Mouse (Mus musculus) T-helper 17 cell (primary cell): Measurements from ENCODE around the gene Slc16a10.

Experiments used
- in situ Hi-C, 2 experiments: fragments of 300-600 bp; cut with MboI, MseI; formaldehyde crosslinking; loops; 1 replicate in 1 of 2; 2 replicates in 1 of 2; pipeline ENCODE4 v1.15.1; 2025; ENCODE audit warnings: high pct_unique_total_duplicates in 2 of 2

Gene Slc16a10

DNA sequence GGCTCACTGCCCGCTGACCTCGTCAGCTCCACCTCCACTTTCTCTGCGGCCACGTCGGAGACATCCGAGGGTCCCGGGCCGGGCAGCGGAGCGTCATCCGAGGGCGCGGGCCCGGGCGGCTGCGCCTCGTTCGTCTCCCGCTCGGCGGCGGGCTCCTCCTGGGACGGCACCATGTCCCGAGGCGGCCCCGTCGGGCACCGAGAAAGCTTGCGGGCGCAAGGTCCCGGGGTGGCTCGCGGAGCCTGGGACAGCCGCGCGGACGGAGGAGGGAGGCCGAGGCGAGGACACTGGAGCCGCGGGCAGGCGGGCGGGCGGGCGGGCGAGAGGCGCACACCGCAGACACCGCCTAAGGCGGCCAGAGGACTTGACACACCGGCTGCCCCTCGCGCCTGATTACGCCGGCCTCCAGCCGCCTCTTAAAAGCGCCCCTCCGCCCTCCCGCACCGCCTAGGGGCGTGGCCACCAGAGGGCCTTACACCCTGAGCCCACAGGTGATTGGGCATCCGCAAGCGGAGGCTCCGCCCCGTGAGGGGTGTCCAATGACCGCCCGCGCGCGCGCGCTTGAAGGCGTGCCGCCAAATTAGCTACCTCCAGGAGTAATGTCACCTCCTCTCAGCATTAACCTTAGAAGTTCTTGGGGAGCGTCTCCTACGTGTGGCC, at the start of gene Slc16a10:
TSS of gene Slc16a10 (minus strand) at position 395 of the 660 bp plus-strand sequence.
- in situ Hi-C loops, result no loop called here

- in situ Hi-C loops, result loop anchor here in 1 of 2 experiments (25.0 kb wide), 1 partner anchor 1029 kb away; the partner anchor contains the start of gene Ccn6
Observed at GRCm38 (mm10) chr10:40191338-40191979, 49.4 kb upstream of the Slc16a10 start.

GRCm38 (mm10) chr10:40190871-40191270, 48.8 kb upstream of the Slc16a10 start:
- in situ Hi-C loops, result loop anchor here in 1 of 2 experiments (25.0 kb wide), 1 partner anchor 1029 kb away; the partner anchor contains the start of gene Ccn6

GRCm38 (mm10) chr10:40189689-40190088, 47.6 kb upstream of the Slc16a10 start:
- in situ Hi-C loops, result loop anchor here in 1 of 2 experiments (10.0 to 25.0 kb wide), 2 partner anchors 55 to 1027 kb away; partner anchors contain the start of gene Ccn6

DNA sequence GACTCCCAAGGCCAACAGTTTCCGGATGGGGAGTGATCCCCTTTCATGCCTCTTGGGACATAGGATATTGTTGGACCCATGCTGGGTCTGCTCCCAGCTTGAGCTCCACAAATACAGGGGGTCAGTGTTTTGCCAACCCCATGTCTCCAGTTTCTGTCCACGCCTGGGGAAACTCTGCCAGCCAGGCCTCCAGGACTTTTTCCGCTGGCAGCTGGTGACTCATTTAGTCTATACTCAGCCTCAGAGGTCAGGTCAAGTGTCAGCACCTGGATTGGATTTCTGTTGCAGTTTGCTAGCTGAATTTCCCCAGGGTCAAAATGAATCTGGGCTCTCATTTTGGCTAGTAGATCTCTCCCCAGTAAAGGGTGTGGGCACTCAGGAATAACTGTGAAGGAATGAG, 46.8 kb upstream of the Slc16a10 start:
- in situ Hi-C loops, result loop anchor here in 1 of 2 experiments (10.0 to 25.0 kb wide), 2 partner anchors 54 to 1027 kb away; partner anchors contain the start of gene Ccn6

DNA sequence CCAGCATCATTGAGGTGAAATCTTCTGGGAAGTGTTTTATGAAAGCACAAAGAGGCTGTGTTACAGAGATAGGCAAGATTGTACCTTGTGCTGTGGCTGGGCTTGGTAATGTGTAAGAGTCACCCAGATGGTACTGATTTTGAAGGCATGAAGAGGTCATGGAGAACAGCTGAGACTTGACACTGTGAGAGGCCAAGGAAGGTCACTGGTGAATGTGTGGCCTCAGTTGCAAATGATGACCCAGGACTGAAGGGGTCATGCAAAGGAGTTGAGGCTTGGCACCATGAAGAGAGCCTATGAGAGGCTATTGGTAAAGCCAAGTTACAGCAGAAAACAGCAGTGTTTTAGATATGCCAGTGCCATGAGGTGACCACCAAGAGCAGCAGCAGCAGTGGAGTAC, 43.9 kb upstream of the Slc16a10 start:
- in situ Hi-C loops, result loop anchor here in 1 of 2 experiments (10.0 to 25.0 kb wide), 2 partner anchors 51 to 1024 kb away; partner anchors contain the start of gene Ccn6

- in situ Hi-C loops, result loop anchor here in 1 of 2 experiments (10.0 to 25.0 kb wide), 2 partner anchors 45 to 1018 kb away; partner anchors contain the start of gene Ccn6
Observed at GRCm38 (mm10) chr10:40180011-40180410, 38.0 kb upstream of the Slc16a10 start.

DNA sequence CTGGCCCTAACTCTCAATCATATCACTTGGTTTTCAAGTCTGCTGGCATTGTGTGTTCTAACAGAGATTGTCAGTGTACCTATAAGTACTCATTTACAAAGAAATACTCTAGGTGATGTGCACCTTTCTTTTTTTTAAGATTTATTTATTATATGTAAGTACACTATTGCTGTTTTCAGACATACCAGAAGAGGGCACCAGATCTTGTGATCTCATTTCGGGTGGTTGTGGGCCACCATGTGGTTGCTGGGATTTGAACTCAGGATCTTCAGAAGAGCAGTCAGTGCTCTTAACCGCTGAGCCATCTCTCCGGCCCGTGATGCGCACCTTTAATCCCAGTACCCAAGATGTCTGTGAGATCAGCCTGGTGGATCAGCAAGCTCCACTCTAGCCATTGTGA, 37.1 kb upstream of the Slc16a10 start:
- in situ Hi-C loops, result loop anchor here in 1 of 2 experiments (25.0 kb wide), 1 partner anchor 1017 kb away; the partner anchor contains the start of gene Ccn6

- in situ Hi-C loops, result loop anchor here in 1 of 2 experiments (25.0 kb wide), 1 partner anchor 1015 kb away; the partner anchor contains the start of gene Ccn6
Observed at GRCm38 (mm10) chr10:40177323-40177962, 35.4 kb upstream of the Slc16a10 start.

- in situ Hi-C loops, result no loop called here
Observed at GRCm38 (mm10) chr10:40172136-40172535, 30.1 kb upstream of the Slc16a10 start.

DNA sequence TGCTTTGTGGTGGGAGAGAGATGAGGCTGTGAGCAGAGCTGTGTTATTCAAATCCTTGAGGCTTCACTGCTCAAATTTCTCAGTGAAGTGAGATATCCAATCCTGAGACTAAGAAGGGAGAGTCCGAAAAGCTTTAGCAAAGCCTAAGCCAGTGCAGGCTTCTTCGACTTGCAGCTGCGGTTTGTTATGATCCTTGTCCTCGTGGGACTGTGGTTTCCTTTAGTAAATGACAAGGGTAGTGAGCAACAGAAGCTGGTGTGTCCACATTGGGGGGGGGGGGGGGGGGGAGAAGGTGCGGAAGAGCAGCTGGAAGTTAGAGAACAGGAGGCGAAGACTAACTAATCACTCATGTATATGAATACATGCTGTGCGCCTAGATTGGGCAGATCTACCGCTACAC, 29.2 kb upstream of the Slc16a10 start:
- in situ Hi-C loops, result no loop called here

- in situ Hi-C loops, result no loop called here
Observed at GRCm38 (mm10) chr10:40170141-40170558, 28.1 kb upstream of the Slc16a10 start.

GRCm38 (mm10) chr10:40169566-40169965, 27.5 kb upstream of the Slc16a10 start:
- in situ Hi-C loops, result no loop called here

DNA sequence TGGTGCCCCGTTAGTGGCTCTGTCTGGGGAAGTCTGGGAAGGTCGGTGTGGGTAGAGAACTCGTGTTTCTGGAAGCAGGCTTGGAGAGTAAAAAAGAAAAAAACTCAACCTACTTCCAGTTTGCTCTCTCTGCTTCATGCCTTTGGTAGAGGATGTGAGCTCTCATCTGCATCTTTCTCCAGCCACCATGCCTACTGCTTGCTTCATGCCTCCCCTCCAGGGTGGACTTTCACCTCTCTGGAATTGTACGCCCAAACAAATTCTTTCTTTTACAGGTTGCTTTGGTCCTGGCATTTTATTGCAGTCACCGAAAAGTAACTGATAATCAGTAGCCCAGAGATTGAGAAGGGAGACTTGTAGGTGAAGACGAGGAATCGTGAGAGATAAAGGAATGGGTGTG, 27.0 kb upstream of the Slc16a10 start:
- in situ Hi-C loops, result no loop called here

DNA sequence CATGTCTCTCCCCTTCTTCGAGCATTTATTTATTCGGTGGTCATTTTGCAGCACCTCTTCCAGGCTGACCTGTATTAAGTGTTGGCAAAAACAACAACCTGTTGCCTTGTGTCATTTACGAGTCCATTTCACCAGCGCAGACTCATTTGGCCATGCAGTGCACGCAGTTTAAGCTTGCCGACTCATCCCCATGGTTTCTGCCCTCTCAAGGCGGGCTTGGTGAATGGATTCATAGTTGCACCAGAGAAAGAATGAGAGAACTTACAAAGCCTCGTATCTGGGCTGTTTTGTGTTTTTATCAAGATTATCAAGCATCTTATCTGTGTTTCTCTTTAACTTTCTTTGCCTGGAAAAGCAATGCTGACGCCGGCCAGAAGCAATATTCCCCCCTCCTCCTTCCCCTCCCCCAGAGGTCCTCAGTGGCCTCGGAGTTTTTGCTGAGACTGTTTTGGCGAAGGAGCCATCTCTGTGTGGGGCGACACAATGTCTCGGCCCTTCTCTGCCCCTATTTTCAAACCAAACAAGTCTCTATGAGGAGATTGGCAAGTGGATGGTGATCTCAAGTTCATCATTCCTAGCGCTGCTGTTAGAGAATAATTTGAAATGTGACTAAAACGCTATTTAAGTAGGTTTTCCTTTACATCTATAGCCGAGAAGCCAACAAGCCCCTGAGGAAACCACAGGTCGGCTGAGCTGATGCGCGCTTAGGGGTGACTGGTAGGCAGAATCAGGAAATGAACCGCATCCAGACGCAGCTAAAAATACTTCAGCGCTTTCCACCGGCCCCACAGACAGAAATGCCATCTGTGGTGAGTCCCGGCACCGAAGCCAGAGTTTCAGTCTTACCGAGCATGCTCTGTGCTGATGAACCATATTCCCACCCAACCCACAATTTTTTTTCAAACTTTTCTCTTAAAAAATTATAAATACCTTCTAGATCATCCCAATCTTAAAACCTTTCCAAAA, 22.6 kb upstream of the Slc16a10 start:
- in situ Hi-C loops, result no loop called here

- in situ Hi-C loops, result no loop called here
Observed at GRCm38 (mm10) chr10:40163914-40164313, 21.9 kb upstream of the Slc16a10 start.

- in situ Hi-C loops, result no loop called here
Observed at GRCm38 (mm10) chr10:40163338-40163737, 21.3 kb upstream of the Slc16a10 start.

DNA sequence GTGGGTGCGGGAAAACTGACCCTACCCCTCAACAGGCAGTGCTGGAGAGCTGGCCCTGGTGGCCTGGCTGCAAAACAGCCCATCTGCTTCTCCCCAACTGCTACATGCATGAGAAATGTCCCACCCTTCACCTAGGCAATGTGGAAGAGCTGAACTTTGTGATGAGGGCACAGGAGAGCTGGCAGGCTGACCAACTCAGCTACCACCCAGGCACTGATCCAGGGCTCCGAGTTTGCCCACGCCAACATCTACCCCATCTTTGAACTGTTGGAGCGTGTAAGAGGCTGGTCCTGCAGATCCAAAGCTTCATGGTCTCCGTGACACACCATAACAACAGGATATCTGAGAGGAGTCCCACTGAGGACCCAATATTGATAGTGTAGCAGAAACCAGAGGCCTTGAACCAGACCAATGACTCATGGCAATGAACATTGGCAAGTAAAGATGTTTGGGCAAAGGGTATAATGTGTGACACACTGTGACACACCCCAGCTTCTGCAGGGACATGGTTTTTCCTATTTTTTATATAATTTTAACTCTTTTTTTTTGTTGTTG, 19.7 kb upstream of the Slc16a10 start:
- in situ Hi-C loops, result no loop called here

- in situ Hi-C loops, result no loop called here
Observed at GRCm38 (mm10) chr10:40161236-40161635, 19.2 kb upstream of the Slc16a10 start.

DNA sequence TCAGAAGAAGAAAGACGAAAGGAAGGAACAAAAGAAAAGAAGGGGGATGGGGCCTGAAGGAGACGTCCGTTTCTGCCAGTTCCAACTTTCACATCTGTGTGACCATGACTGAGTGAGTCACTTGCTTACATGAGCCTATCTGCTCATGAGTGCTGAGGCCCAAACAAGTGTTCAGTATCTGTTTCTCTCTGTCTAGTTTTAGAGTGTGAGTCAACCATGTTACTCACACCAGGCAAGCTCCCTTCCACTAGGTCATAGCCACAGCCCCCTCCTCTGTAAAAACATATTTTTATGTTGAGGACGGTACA, 10.4 kb upstream of the Slc16a10 start:
- in situ Hi-C loops, result no loop called here
